Mouse (Mus musculus) A20 (cell line): ENCODE results near the gene Taok1.
"Not testable (repeated sequence)": the region's sequence is repeated elsewhere in the genome, so short reads cannot be mapped to it uniquely, and the experiment has no call there.

Experiments
- DNase-seq: peaks from one replicate; pipeline ENCODE4 v3.0.0-alpha.2; 2011; ENCODE audit warnings: low read depth, low spot score

Gene Taok1

GRCm38 (mm10) chr11:77585201-77585600, 22.4 kb downstream of the Taok1 start:
- DNase-seq: no peak

- no peak for DNase-seq
These were observed 62.4 kb downstream of the Taok1 start for GRCm38 (mm10) chr11:77545261-77545660.

- no peak for DNase-seq
These were observed 75.3 kb downstream of the Taok1 start for GRCm38 (mm10) chr11:77532202-77532846.

- DNase-seq: no peak
These were observed 76.8 kb downstream of the Taok1 start for GRCm38 (mm10) chr11:77530862-77531261.

GRCm38 (mm10) chr11:77529644-77530043, 78.0 kb downstream of the Taok1 start:
- no peak for DNase-seq

- DNase-seq: not testable (repeated sequence)
These were observed 79.2 kb downstream of the Taok1 start for GRCm38 (mm10) chr11:77528420-77528819.

GRCm38 (mm10) chr11:77525804-77526486, 81.7 kb downstream of the Taok1 start:
- peak; percentile 48 for DNase-seq

GRCm38 (mm10) chr11:77520601-77521529, 86.8 kb downstream of the Taok1 start:
- no peak for DNase-seq

GRCm38 (mm10) chr11:77519043-77519442, 88.6 kb downstream of the Taok1 start, which contains the start of gene Gm10392:
TSS of gene Gm10392 (minus strand) at chr11:77519198.
- DNase-seq: no peak

GRCm38 (mm10) chr11:77518051-77518798, 89.4 kb downstream of the Taok1 start:
- no peak for DNase-seq

GRCm38 (mm10) chr11:77516553-77517425, 90.8 kb downstream of the Taok1 start:
- DNase-seq: no peak

GRCm38 (mm10) chr11:77515637-77516552, 91.7 kb downstream of the Taok1 start, which contains the start of gene Trp53i13:
TSS of gene Trp53i13 (minus strand) at chr11:77515980.
- DNase-seq: no peak

- peak; percentile 80 for DNase-seq
These were observed 92.6 kb downstream of the Taok1 start, which contains the start of gene Abhd15 for GRCm38 (mm10) chr11:77514832-77515636. TSS of gene Abhd15 (plus strand) at chr11:77515121.

GRCm38 (mm10) chr11:77514281-77514831, 93.3 kb downstream of the Taok1 start:
- peak; percentile 57 for DNase-seq

- DNase-seq: no peak
These were observed 93.8 kb downstream of the Taok1 start for GRCm38 (mm10) chr11:77513811-77514170.

GRCm38 (mm10) chr11:77512891-77513810, 94.5 kb downstream of the Taok1 start:
- peak; percentile 93 for DNase-seq

- no peak for DNase-seq
These were observed 96.3 kb downstream of the Taok1 start for GRCm38 (mm10) chr11:77511336-77511735.
